In genomic region chr12:87266108-87266826, GRCm38 (mm10) we compare ENCODE assay signal across 8 mouse cellular contexts. TPM values are rescaled to one million over a fixed set of nuclear protein-coding genes. Genes with fewer than 3 reads are reported as not detected.
A peak's percentile ranks its signal among the peaks of the same experiment; 100 is the strongest.
DNase-seq lines count a peak whose midpoint lies in the region; ATAC-seq and TF ChIP-seq lines count a peak whose summit lies in the region.

Gene Vipas39, minus strand, starts transcription at chr12:87266256.
Gene Ahsa1, plus strand, starts transcription at chr12:87266479.

- H3K4me2 ChIP-seq in hindbrain, postnatal 0 days (ENCODE audit: low read depth, low read length), result peak within 1 kb of the TSS; percentile 84

- no peaks in the 10 kb centered on the region; the same call in 1 of the 2 replicates for H3K4me1 ChIP-seq in hindbrain, postnatal 0 days (ENCODE audit: insufficient read depth, low read length)

- no peaks in the 10 kb centered on the region for H3K9me3 ChIP-seq in hindbrain, postnatal 0 days (ENCODE audit: low read length)

- H3K9ac ChIP-seq in hindbrain, postnatal 0 days (replicated peaks; ENCODE audit: low read length), result peak within 1 kb of the TSS; percentile 86

- H3K4me3 ChIP-seq in gastrocnemius, adult 2 months, result peak within 1 kb of the TSS; percentile 97
- H3K4me3 ChIP-seq in hindbrain, postnatal 0 days (ENCODE audit: low read length), result peak within 1 kb of the TSS; percentile 84
- H3K4me3 ChIP-seq in left cerebral cortex, adult 2 months, result peak within 1 kb of the TSS; percentile 97

- intact Hi-C loops in gastrocnemius, adult 2 months (cut with DNase I), result loop anchor here (2.0 to 10.0 kb wide), 5 partner anchors 119 to 271 kb away; partner anchors contain the start of genes Gstz1, Pomt2, Snw1 and Zdhhc22
- intact Hi-C loops in left cerebral cortex, adult 2 months (cut with DNase I), result loop anchor here (2.0 kb wide), 2 partner anchors 119 to 151 kb away; partner anchors contain the start of genes Gstz1 and Pomt2

- peak within 1 kb of the TSS; percentile 98 for H3K27ac ChIP-seq in gastrocnemius, adult 2 months
- H3K27ac ChIP-seq in hindbrain, postnatal 0 days, result peak within 1 kb of the TSS; percentile 91
- H3K27ac ChIP-seq in left cerebral cortex, adult 2 months, result peak within 1 kb of the TSS; percentile 98

- H3K36me3 ChIP-seq in hindbrain, postnatal 0 days (ENCODE audit: insufficient read depth, low read length), result peaks cover 24% of the 10 kb centered on the region

- DNase-seq in gastrocnemius, adult 2 months, result peak; percentile 90
- peak; percentile 98 for DNase-seq in hindbrain, postnatal 0 days (ENCODE audit: low spot score)
- DNase-seq in left cerebral cortex, adult 2 months (ENCODE audit: extremely low spot score in 1 of 2, low spot score in 2 of 2), result peak; percentile 74 to 86
- DNase-seq in right cerebral cortex, adult 2 months (ENCODE audit: low spot score in 2 of 2), result peak; percentile 90 to 92
- DNase-seq in urinary bladder, postnatal 36 days (ENCODE audit: low spot score in 2 of 2), result peak; percentile 83 to 84

- H3K27me3 ChIP-seq in hindbrain, postnatal 0 days (ENCODE audit: insufficient read depth, low read length), result no peaks in the 10 kb centered on the region

- under 1% methylated on average over 31 of the region's 31 CpGs for WGBS in hindbrain, postnatal 0 days

- peak; percentile 96 for ATAC-seq in activated CD4-positive, CD25-positive, alpha-beta regulatory T cell, adult 4 months
- peak; percentile 92 for ATAC-seq in common myeloid progenitor, adult 5-6 weeks (replicated peaks; ENCODE audit: low read depth, poor library complexity, severe bottlenecking)
- ATAC-seq in hindbrain, postnatal 0 days, result peak; percentile 98
- ATAC-seq in megakaryocyte, adult 5-6 weeks (ENCODE audit: poor library complexity, severe bottlenecking), result peak; percentile 93

- TF ChIP-seq CTCF in gastrocnemius, adult 2 months (IDR thresholded peaks at IDR 0.05), result peak; percentile 41; the same call in 1 of the 2 replicates
- TF ChIP-seq CTCF in hindbrain, postnatal 0 days (IDR thresholded peaks at IDR 0.05; ENCODE audit: low read depth), result peak; percentile 61
- peak; percentile 10 for TF ChIP-seq CTCF in left cerebral cortex, adult 2 months (IDR thresholded peaks at IDR 0.05)

RNA-seq across cellular contexts. Expression of gene Vipas39, which starts in this region (rescaled TPM):
- 10 to 100 TPM; 33.6 to 34.7 TPM for polyA plus RNA-seq in activated CD4-positive, CD25-positive, alpha-beta regulatory T cell, adult 4 months (2017; shearing (Covaris generic))
- 19.3 and 23.7 TPM in 2 replicates for total RNA-seq in common myeloid progenitor, adult 5-6 weeks (2017)
- total RNA-seq in gastrocnemius, adult 2 months (2021), result 1 to 10 TPM; 7.3 to 9.5 TPM
- 51.6 and 61.3 TPM in 2 replicates for total RNA-seq in hindbrain, postnatal 0 days (2014; rRNA removed)
- 49.8 and 50.5 TPM in 2 replicates for polyA plus RNA-seq in hindbrain, postnatal 0 days (2015; fragmentation: Nextera tagmentation; extraction: Ambion mirVana)
- total RNA-seq in left cerebral cortex, adult 2 months (2021), result 10 to 100 TPM; 52.8 to 55.8 TPM
- 29.3 and 38.2 TPM in 2 replicates for total RNA-seq in megakaryocyte, adult 5-6 weeks (2015)
- total RNA-seq in megakaryocyte, adult 5-6 weeks (2017), result 26.4 and 30.9 TPM in 2 replicates

RNA-seq across cellular contexts. Expression of gene Ahsa1, which starts in this region (rescaled TPM):
- 100 to 1,000 TPM; 116 to 151 TPM for polyA plus RNA-seq in activated CD4-positive, CD25-positive, alpha-beta regulatory T cell, adult 4 months (2017; shearing (Covaris generic))
- total RNA-seq in common myeloid progenitor, adult 5-6 weeks (2017), result 253 and 275 TPM in 2 replicates
- total RNA-seq in gastrocnemius, adult 2 months (2021), result 100 to 1,000 TPM; 120 to 154 TPM
- 75.0 and 102 TPM in 2 replicates for total RNA-seq in hindbrain, postnatal 0 days (2014; rRNA removed)
- 177 and 178 TPM in 2 replicates for polyA plus RNA-seq in hindbrain, postnatal 0 days (2015; fragmentation: Nextera tagmentation; extraction: Ambion mirVana)
- total RNA-seq in left cerebral cortex, adult 2 months (2021), result 100 to 1,000 TPM; 172 to 177 TPM
- 45.5 and 61.6 TPM in 2 replicates for total RNA-seq in megakaryocyte, adult 5-6 weeks (2015)
- 166 and 169 TPM in 2 replicates for total RNA-seq in megakaryocyte, adult 5-6 weeks (2017)

Comparison
In these comparisons a context has a peak if more than half of its experiments do, and no peak if none do; other contexts are left out.
1. Peak in every context shown above with its lines: DNase-seq, ATAC-seq, H3K4me3 ChIP-seq and H3K27ac ChIP-seq.
2. CTCF ChIP-seq: peak in every context shown above with its lines; median percentile 61 in hindbrain, postnatal 0 days; 41 in gastrocnemius, adult 2 months; 10 in left cerebral cortex, adult 2 months.